Mouse (Mus musculus) neural tube, embryonic 14.5 days (tissue): ENCODE measurements around the gene P4ha1. TPM values are rescaled to one million over a fixed set of nuclear protein-coding genes. Genes with fewer than 3 reads are reported as not detected.

Experiments used
- ATAC-seq: fragments of 200-750 bp; cut with Nextera tagmentation; 2 replicates; pipeline ENCODE4 v1.8.0; 2017; ENCODE audit warnings: low read depth, mild to moderate bottlenecking, moderate TSS enrichment, moderate library complexity
- H3K27ac ChIP-seq: fragments of 300-500 bp; sonication (generic); 2 replicates; pipeline ENCODE4 v1.5.1; 2014; ENCODE audit warnings: low read depth, mild to moderate bottlenecking, control low read depth, low read length, moderate library complexity, mixed read lengths
- H3K27me3 ChIP-seq: fragments of 300-500 bp; sonication (generic); 2 replicates; pipeline ENCODE4 v1.6.1; 2014; ENCODE audit warnings: low read length; ENCODE audit not compliant: control insufficient read depth, insufficient read depth
- H3K36me3 ChIP-seq: fragments of 300-500 bp; sonication (generic); 2 replicates; pipeline ENCODE4 v1.6.1; 2014; ENCODE audit warnings: low read length, mixed read lengths; ENCODE audit not compliant: control insufficient read depth, insufficient read depth
- H3K4me1 ChIP-seq: fragments of 300-500 bp; sonication (generic); 2 replicates; pipeline ENCODE4 v1.6.1; 2014; ENCODE audit warnings: low read length; ENCODE audit not compliant: control insufficient read depth, insufficient read depth
- H3K4me2 ChIP-seq: fragments of 300-500 bp; sonication (generic); 2 replicates; pipeline ENCODE4 v1.6.1; 2014; ENCODE audit warnings: mild to moderate bottlenecking, low read depth, low read length, control low read depth
- H3K4me3 ChIP-seq: fragments of 300-500 bp; sonication (generic); 2 replicates; pipeline ENCODE4 v1.5.1; 2014; ENCODE audit warnings: low read depth, low read length, control low read depth, mixed read lengths
- H3K9ac ChIP-seq: fragments of 300-500 bp; sonication (generic); replicated peaks from 2 replicates; pipeline ENCODE4 v1.6.1; 2014; ENCODE audit warnings: low read depth, mild to moderate bottlenecking, control low read depth, low read length, mixed read lengths
- H3K9me3 ChIP-seq: fragments of 300-500 bp; sonication (generic); 2 replicates; pipeline ENCODE4 v1.6.1; 2016; ENCODE audit warnings: low read length; ENCODE audit not compliant: control insufficient read depth
- WGBS: fragments of 180-500 bp; shearing (Covaris S2); extraction: QIAGEN DNeasy Blood & Tissue Kit; methylation state at CpG from one replicate; pipeline ENCODE4 v1.1.7; 2014; 5-methylcytosine and 5-hydroxymethylcytosine counted together
- polyA plus RNA-seq: library from polyadenylated mRNA; unstranded; fragments of >200 nt; fragmentation: Nextera tagmentation; extraction: Ambion mirVana; gene quantifications from 2 replicates; pipeline ENCODE4 v1.2.1, GENCODE M21; 2014

The P4ha1 gene
- polyA plus RNA-seq = 18.2 and 28.4 TPM in 2 replicates

DNA sequence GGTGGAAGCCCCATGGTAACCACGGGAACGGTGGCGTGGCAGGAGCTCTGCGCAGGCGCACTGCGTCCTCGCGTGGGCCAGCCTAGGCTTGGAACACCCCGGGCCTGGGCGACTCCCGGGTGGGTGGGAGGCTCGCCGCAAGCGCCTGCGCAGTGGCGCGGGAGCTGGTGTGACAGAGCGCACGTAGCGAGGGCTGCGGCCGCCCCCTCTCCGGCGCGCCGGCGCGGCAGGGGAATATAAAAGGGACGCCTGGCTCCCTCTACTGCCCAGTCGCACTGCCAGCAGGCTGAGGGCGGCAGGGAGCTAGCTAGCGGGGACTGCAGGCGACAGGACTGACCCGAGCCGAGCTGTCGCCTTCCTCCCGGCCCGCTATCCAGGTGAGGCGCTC is at the start of gene P4ha1:
P4ha1 (plus strand) TSS at position 197 of the 388 bp plus-strand sequence.
- H3K4me1 ChIP-seq = peaks cover 11% of the 10 kb centered on the region; the same call in 1 of the 2 replicates
- H3K9ac ChIP-seq = peak within 1 kb of the TSS; percentile 80
- H3K36me3 ChIP-seq = no peaks in the 10 kb centered on the region
- under 1% methylated on average over 28 of the region's 39 CpGs for WGBS
- H3K9me3 ChIP-seq = no peaks in the 10 kb centered on the region
- peak within 1 kb of the TSS; percentile 50 for H3K4me2 ChIP-seq
- H3K4me3 ChIP-seq = peak within 1 kb of the TSS; percentile 71
- H3K27me3 ChIP-seq = no peaks in the 10 kb centered on the region
- ATAC-seq = peak; percentile 99
- peak within 1 kb of the TSS; percentile 88 for H3K27ac ChIP-seq

DNA sequence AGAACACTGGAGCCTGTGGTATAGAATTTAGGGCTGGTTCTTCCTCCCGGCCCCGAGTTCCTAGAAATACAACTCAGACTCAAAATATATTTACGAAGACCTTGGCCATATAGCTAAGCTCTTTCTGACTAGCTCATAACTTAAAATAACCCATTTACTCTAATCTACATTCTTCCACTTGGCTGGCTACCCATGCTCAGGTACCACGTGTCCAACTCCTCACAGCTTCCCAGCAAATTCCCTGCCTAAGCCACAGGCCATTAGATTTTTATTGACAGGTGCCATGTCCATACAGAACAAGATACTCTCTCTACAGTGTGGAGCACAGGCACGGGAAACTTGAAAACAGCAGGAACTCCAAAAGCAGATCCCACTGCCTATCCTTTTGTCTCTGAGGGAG is 47.4 kb upstream of the P4ha1 start:
- H3K4me3 ChIP-seq = no peak overlapping the region
- H3K27ac ChIP-seq = no peak overlapping the region
- WGBS = 90% methylated on average over 5 of the region's 5 CpGs
- H3K4me2 ChIP-seq = no peak overlapping the region
- ATAC-seq = no peak
- no peaks in the 10 kb centered on the region for H3K4me1 ChIP-seq
- H3K36me3 ChIP-seq = no peaks in the 10 kb centered on the region
- no peaks in the 10 kb centered on the region for H3K9me3 ChIP-seq
- H3K9ac ChIP-seq = no peak overlapping the region
- no peaks in the 10 kb centered on the region for H3K27me3 ChIP-seq

DNA sequence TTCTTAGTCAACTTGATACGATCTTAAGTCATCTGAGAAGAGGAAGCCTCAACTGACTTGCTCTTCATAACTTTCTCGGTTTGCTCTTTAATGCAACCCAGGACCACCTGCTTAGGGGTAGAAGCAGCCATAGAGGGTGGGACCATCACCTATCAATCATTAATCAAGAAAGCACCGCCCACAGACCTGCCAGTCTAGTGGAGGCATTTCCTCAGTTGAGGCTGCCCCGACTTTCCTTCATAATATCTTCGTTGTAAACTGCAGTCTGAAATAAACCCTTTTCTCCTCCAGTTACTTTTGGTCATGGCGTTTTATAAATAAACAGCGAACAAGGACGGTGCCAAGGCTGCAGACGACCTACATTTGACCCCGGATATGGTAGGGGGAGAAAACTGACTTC is 46.0 kb upstream of the P4ha1 start:
- Histone ChIP-seq H3K27ac (no peak overlapping the region), H3K9ac (no peak overlapping the region), H3K4me3 (no peak overlapping the region), H3K27me3 (no peaks in the 10 kb centered on the region), H3K4me2 (no peak overlapping the region), H3K36me3 (no peaks in the 10 kb centered on the region), H3K9me3 (no peaks in the 10 kb centered on the region), H3K4me1 (no peaks in the 10 kb centered on the region)
- 68% methylated on average over 10 of the region's 10 CpGs for WGBS
- ATAC-seq = no peak

DNA sequence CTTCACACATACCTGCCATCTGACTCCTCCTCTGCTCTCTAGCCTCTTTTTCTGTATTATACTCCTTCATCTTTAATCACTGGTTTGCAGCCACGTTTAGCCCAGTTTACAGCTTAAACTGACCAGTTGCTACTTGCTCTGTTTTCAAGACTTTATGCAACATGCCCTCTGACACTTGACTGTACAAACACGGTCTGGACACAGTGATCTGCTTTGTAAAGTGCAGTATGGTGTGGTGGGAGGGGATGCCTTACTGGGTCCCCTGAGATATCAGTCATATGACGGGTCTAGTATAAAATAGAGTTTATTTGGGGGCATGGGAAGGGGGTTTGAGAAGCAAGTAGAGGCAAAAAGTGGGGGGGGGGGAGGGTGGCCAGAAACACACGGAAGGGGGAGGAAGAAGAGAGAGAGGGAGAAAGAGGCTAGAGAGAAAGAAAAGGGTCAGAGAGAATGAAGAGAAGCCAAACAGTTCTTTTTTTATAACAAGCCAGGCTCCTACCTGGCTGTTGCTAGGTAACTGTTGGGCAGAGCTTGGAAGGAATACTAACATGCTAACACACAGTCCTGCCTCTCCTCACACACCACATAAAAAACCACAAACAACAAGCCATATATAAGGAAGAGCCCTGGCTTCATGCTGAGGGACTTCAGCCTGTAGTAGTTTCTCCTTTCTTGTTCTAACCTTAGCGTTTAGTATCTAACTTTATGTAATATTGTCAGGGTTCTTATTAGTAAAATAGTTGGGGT is 45.2 kb upstream of the P4ha1 start:
- H3K4me1 ChIP-seq = no peaks in the 10 kb centered on the region
- no peaks in the 10 kb centered on the region for H3K27me3 ChIP-seq
- H3K9ac ChIP-seq = no peak overlapping the region
- H3K36me3 ChIP-seq = no peaks in the 10 kb centered on the region
- H3K4me3 ChIP-seq = no peak overlapping the region
- H3K27ac ChIP-seq = no peak overlapping the region
- no peak for ATAC-seq
- H3K4me2 ChIP-seq = no peak overlapping the region
- 58% methylated on average over 5 of the region's 5 CpGs for WGBS
- no peaks in the 10 kb centered on the region for H3K9me3 ChIP-seq

DNA sequence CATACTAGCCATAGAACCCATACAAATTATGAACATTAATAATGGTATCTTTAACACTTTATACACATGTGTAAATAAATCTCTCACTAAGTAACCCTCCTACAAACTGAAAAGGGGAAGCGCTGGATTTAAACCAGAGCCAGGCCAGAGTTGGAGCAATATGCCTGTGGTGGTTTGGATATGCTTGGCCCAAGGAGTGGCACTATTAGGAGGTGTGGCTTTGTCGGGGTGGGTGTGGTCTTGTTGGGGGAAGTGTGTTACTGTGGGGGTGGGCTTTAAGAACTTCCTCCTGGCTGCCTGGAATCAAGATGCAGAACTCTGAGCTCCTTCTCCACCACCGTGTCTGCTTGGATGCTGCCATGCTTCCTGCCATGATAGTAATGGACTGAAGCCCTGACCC is 39.9 kb upstream of the P4ha1 start:
- no peak overlapping the region for H3K27ac ChIP-seq
- no peaks in the 10 kb centered on the region for H3K36me3 ChIP-seq
- H3K9me3 ChIP-seq = no peaks in the 10 kb centered on the region
- no peak overlapping the region for H3K4me2 ChIP-seq
- no peaks in the 10 kb centered on the region for H3K27me3 ChIP-seq
- H3K9ac ChIP-seq = no peak overlapping the region
- H3K4me3 ChIP-seq = no peak overlapping the region
- H3K4me1 ChIP-seq = no peaks in the 10 kb centered on the region
- peak; percentile 38; the same call in 1 of the 2 replicates for ATAC-seq
- WGBS = 82% methylated on average over 3 of the region's 3 CpGs

DNA sequence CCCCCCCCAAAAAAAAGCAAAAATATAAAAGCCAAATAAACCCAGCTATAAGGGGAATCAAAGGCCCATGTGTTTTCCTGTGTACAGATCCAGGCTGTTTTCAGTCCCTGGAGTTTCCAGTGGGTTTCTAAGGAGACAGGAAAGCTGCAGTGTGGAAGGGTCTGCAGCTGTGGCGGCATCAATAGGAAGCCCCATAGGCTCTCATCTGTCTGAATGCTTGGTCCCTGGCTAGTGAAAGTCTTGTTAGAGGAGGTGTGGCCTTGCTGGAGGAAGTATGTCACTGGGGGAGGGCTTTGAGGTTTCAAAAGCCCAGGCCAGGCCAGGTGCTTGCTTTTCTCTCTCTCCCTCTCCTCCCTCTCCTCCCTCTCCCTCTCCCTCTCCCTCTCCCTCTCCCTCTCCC is 39.3 kb upstream of the P4ha1 start:
- no peak overlapping the region for H3K4me2 ChIP-seq
- no peaks in the 10 kb centered on the region for H3K27me3 ChIP-seq
- no peak overlapping the region for H3K9ac ChIP-seq
- H3K4me3 ChIP-seq = no peak overlapping the region
- H3K9me3 ChIP-seq = no peaks in the 10 kb centered on the region
- ATAC-seq = no peak
- H3K27ac ChIP-seq = no peak overlapping the region
- H3K4me1 ChIP-seq = no peaks in the 10 kb centered on the region
- WGBS = 53% methylated on average over 1 of the region's 1 CpGs
- no peaks in the 10 kb centered on the region for H3K36me3 ChIP-seq

DNA sequence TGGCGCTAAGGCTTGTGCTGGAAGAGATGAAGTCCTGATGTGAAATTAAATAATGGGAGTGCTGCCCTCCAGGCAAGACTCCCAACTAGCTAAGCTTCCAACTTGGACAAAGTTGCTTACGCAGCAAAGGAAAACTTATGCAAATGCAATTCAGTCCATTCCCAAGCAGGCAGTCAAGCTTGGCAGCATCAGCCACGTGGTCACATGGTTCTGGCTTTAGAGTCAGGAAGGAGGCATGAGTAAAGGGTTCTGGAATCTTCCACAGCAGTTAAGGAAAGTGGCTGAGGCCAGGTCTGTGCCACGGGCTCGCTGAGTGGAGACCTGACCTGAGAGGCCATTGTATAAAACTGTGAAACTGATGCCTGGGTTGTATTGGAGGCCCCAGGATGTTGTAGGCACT is 37.6 kb upstream of the P4ha1 start:
- no peaks in the 10 kb centered on the region for H3K27me3 ChIP-seq
- H3K9ac ChIP-seq = no peak overlapping the region
- ATAC-seq = no peak
- WGBS = 75% methylated on average over 5 of the region's 5 CpGs
- H3K9me3 ChIP-seq = no peaks in the 10 kb centered on the region
- no peak overlapping the region for H3K27ac ChIP-seq
- H3K4me1 ChIP-seq = no peaks in the 10 kb centered on the region
- H3K4me3 ChIP-seq = no peak overlapping the region
- H3K4me2 ChIP-seq = no peak overlapping the region
- no peaks in the 10 kb centered on the region for H3K36me3 ChIP-seq

DNA sequence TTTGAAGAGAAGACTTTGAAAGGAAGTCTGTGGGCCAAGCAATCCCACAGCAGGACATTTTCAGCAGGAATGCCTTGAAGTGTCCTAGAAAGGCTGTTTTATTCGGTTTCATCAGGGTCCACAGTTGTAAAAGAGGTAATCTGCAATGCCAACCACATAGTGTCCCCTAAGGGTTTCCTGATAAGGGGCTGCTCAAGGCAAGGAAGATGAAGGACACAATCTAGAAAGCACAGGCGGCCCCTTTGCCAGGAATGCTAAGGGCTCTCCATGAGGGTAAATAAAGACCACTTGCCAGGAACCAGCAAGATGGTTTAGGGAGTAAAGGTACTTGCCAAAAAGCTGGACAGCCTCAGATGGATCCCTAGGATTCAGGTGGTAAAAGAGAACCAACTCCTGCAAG is 35.8 kb upstream of the P4ha1 start:
- H3K4me1 ChIP-seq = no peaks in the 10 kb centered on the region
- H3K4me3 ChIP-seq = no peak overlapping the region
- no peak for ATAC-seq
- no peak overlapping the region for H3K9ac ChIP-seq
- no peak overlapping the region for H3K4me2 ChIP-seq
- no peaks in the 10 kb centered on the region for H3K36me3 ChIP-seq
- H3K9me3 ChIP-seq = no peaks in the 10 kb centered on the region
- WGBS = 47% methylated on average over 2 of the region's 2 CpGs
- H3K27me3 ChIP-seq = no peaks in the 10 kb centered on the region
- no peak overlapping the region for H3K27ac ChIP-seq

DNA sequence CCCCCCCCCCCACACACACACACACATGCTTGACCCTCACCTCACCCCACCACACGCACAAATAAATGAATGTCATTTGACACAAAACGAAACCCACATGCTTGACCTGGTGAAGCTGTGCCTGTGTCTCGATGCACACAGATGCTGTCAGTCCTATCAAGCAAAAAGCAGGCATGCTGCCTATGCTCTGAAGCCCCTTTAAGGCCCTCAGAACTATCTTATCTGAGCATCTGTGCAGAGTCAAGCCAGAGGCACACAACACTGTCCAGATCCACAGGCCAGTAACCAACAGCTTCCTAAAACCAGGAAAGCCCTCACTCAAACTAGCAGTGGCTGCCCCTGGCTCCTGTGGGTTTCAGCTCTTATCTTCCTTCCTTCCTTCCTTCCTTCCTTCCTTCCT is 35.4 kb upstream of the P4ha1 start:
- Histone ChIP-seq H3K27ac (no peak overlapping the region), H3K36me3 (no peaks in the 10 kb centered on the region)
- no peak for ATAC-seq

More for the DNA sequence above, 35.4 kb upstream of the P4ha1 start:
- no peak overlapping the region for H3K9ac ChIP-seq
- no peaks in the 10 kb centered on the region for H3K27me3 ChIP-seq
- no peak overlapping the region for H3K4me2 ChIP-seq
- H3K9me3 ChIP-seq = no peaks in the 10 kb centered on the region
- WGBS = 76% methylated on average over 3 of the region's 3 CpGs
- H3K4me1 ChIP-seq = no peaks in the 10 kb centered on the region
- H3K4me3 ChIP-seq = no peak overlapping the region
